Mouse (Mus musculus): ENCODE measurements around the gene Lingo4. TPM values are rescaled to one million over a fixed set of nuclear protein-coding genes. Genes with fewer than 3 reads are reported as not detected.

Lingo4 gene
- polyA plus RNA-seq, 1 experiment from 2014 or later, result not detected

- no peak for ATAC-seq (ENCODE audit: insufficient number of reproducible peaks, low FRiP score)
- peaks cover 61% of the 10 kb centered on the region for H3K27me3 ChIP-seq (replicated peaks)
- H3K27ac ChIP-seq (ENCODE audit: poor library complexity, severe bottlenecking), result no peak overlapping the region
- no peak overlapping the region for H3K4me2 ChIP-seq
- H3K9me3 ChIP-seq (replicated peaks), result no peaks in the 10 kb centered on the region
- no peak overlapping the region for H3K9ac ChIP-seq
- 21% methylated on average over 7 of the region's 7 CpGs for WGBS
- no peaks in the 10 kb centered on the region for H3K36me3 ChIP-seq
- no peak overlapping the region for H3K4me3 ChIP-seq
- peaks cover under 1% of the 10 kb centered on the region; the same call in 1 of the 2 replicates for H3K4me1 ChIP-seq (replicated peaks)
These were observed 6.2 kb downstream of the Lingo4 start for GRCm38 (mm10) chr3:94404366-94405054.

GRCm38 (mm10) chr3:94405561-94405960, 7.2 kb downstream of the Lingo4 start:
- Histone ChIP-seq H3K36me3 (no peaks in the 10 kb centered on the region), H3K9ac (no peak overlapping the region), H3K27me3 (replicated peaks) (peaks cover 50% of the 10 kb centered on the region), H3K9me3 (replicated peaks) (no peaks in the 10 kb centered on the region), H3K4me2 (no peak overlapping the region), H3K4me3 (no peak overlapping the region), H3K4me1 (replicated peaks) (no peaks in the 10 kb centered on the region), H3K27ac (ENCODE audit: poor library complexity, severe bottlenecking) (no peak overlapping the region)
- 60% methylated on average over 4 of the region's 4 CpGs for WGBS
- ATAC-seq (ENCODE audit: insufficient number of reproducible peaks, low FRiP score), result no peak

GRCm38 (mm10) chr3:94412530-94412929, 14.2 kb downstream of the Lingo4 start:
- H3K36me3 ChIP-seq, result no peaks in the 10 kb centered on the region
- H3K27me3 ChIP-seq (replicated peaks), result peaks cover 5% of the 10 kb centered on the region
- peak overlapping the region; percentile 54 for H3K4me3 ChIP-seq
- no peaks in the 10 kb centered on the region for H3K9me3 ChIP-seq (replicated peaks)
- H3K9ac ChIP-seq, result peak overlapping the region; percentile 5; the same call in 1 of the 2 replicates
- peaks cover 3% of the 10 kb centered on the region; the same call in 1 of the 2 replicates for H3K4me1 ChIP-seq (replicated peaks)
- 0 out of 2 replicates have a peak, but pooled peaks have one; percentile 13 for ATAC-seq (ENCODE audit: insufficient number of reproducible peaks, low FRiP score)
- H3K4me2 ChIP-seq, result peak overlapping the region; percentile 78
- WGBS, result 10% methylated on average over 25 of the region's 25 CpGs
- no peak overlapping the region for H3K27ac ChIP-seq (ENCODE audit: poor library complexity, severe bottlenecking)

DNA sequence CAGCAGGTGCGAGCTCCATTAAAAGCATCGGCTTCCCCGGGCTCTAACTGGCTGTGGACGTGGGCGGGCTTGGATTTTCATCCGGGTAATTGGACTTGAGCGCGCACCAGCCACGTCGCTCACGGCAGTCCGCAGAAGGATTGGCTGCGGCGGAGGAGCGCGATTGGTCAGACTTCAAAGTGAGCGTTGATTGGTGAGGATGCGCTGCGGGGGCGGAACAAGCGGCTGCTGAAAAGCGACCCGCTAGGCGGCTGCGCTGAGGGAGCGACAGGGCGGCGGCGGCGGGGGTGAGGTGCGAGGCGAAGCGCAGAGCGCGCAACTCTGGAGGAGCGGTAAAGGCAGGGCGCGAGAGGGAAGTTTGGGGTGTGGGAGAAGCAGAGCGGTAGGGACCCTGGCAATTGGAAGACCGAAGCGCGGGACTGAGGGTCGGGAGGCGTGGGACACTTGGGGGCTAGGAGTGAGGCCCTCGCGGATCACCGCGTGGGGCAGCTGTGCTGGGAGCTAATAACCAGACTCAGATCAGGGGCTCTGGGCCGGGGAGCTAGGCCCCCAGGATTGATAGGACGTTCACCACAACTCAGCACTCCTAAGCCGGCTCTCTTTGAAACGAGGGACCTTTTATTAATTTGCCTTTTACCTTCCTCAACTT, 14.8 kb downstream of the Lingo4 start, which contains the start of gene Tdrkh:
Gene Tdrkh, plus strand, starts transcription at position 243 of the 649 bp plus-strand sequence.
- 8% methylated on average over 52 of the region's 52 CpGs for WGBS
- peaks cover 3% of the 10 kb centered on the region; the same call in 1 of the 2 replicates for H3K4me1 ChIP-seq (replicated peaks)
- H3K27me3 ChIP-seq (replicated peaks), result peaks cover 5% of the 10 kb centered on the region
- H3K4me3 ChIP-seq, result peak within 1 kb of the TSS; percentile 54
- H3K9ac ChIP-seq, result peak within 1 kb of the TSS; percentile 22; the same call in 1 of the 2 replicates
- ATAC-seq (ENCODE audit: insufficient number of reproducible peaks, low FRiP score), result peak; percentile 98
- peak within 1 kb of the TSS; percentile 78 for H3K4me2 ChIP-seq
- H3K9me3 ChIP-seq (replicated peaks), result no peaks in the 10 kb centered on the region
- H3K36me3 ChIP-seq, result no peaks in the 10 kb centered on the region
- H3K27ac ChIP-seq (ENCODE audit: poor library complexity, severe bottlenecking), result no peak within 1 kb of the TSS

- no peak for ATAC-seq (ENCODE audit: insufficient number of reproducible peaks, low FRiP score)
These were observed 32.7 kb downstream of the Lingo4 start for GRCm38 (mm10) chr3:94430980-94431379.

GRCm38 (mm10) chr3:94434305-94434704, 36.0 kb downstream of the Lingo4 start:
- Histone ChIP-seq H3K4me1 (replicated peaks) (no peaks in the 10 kb centered on the region), H3K4me2 (no peak overlapping the region), H3K9me3 (replicated peaks) (no peaks in the 10 kb centered on the region), H3K27me3 (replicated peaks) (peaks cover 2% of the 10 kb centered on the region; the same call in 1 of the 2 replicates), H3K4me3 (no peak overlapping the region), H3K36me3 (no peaks in the 10 kb centered on the region), H3K27ac (ENCODE audit: poor library complexity, severe bottlenecking) (no peak overlapping the region), H3K9ac (no peak overlapping the region)
- no peak for ATAC-seq (ENCODE audit: insufficient number of reproducible peaks, low FRiP score)
- WGBS, result 84% methylated on average over 2 of the region's 2 CpGs

More at GRCm38 (mm10) chr3:94430980-94431379, 32.7 kb downstream of the Lingo4 start:
- Histone ChIP-seq H3K27ac (ENCODE audit: poor library complexity, severe bottlenecking) (no peak overlapping the region), H3K36me3 (no peaks in the 10 kb centered on the region), H3K27me3 (replicated peaks) (no peaks in the 10 kb centered on the region), H3K9ac (no peak overlapping the region), H3K4me2 (no peak overlapping the region), H3K9me3 (replicated peaks) (no peaks in the 10 kb centered on the region), H3K4me1 (replicated peaks) (no peaks in the 10 kb centered on the region), H3K4me3 (no peak overlapping the region)
- 54% methylated on average over 2 of the region's 2 CpGs for WGBS

DNA sequence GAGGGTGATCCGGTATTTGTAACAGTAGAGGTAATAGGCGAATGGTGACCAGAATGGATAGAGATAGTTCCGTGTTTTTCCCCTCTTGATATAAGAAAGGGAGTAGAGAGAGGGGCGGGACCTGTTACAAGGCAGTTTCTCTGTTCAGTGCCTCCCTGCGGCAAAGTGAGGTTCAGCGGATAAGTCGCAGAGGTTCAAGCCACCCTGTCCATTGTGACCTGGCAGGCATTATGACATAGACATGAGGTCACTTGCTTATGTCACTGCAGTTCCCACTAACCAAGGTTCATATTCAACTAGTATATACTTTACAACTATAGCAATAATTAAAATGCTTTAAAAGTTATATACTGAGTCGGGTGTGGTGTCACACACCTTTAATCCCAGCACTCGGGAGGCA, 38.1 kb downstream of the Lingo4 start:
- H3K36me3 ChIP-seq, result no peaks in the 10 kb centered on the region
- ATAC-seq (ENCODE audit: insufficient number of reproducible peaks, low FRiP score), result no peak
- 76% methylated on average over 9 of the region's 9 CpGs for WGBS

GRCm38 (mm10) chr3:94441182-94441581, 42.9 kb downstream of the Lingo4 start:
- Histone ChIP-seq H3K36me3 (peaks cover 16% of the 10 kb centered on the region), H3K4me2 (no peak overlapping the region), H3K27ac (ENCODE audit: poor library complexity, severe bottlenecking) (no peak overlapping the region), H3K9ac (no peak overlapping the region), H3K27me3 (replicated peaks) (peaks cover 12% of the 10 kb centered on the region), H3K9me3 (replicated peaks) (no peaks in the 10 kb centered on the region), H3K4me3 (no peak overlapping the region), H3K4me1 (replicated peaks) (peaks cover 7% of the 10 kb centered on the region)
- ATAC-seq (ENCODE audit: insufficient number of reproducible peaks, low FRiP score), result no peak
- 37% methylated on average over 3 of the region's 3 CpGs for whole genome bisulfite sequencing

More for the DNA sequence above, 38.1 kb downstream of the Lingo4 start:
- no peak overlapping the region for H3K27ac ChIP-seq (ENCODE audit: poor library complexity, severe bottlenecking)
- H3K9me3 ChIP-seq (replicated peaks), result no peaks in the 10 kb centered on the region
- H3K9ac ChIP-seq, result no peak overlapping the region
- no peak overlapping the region for H3K4me2 ChIP-seq
- H3K4me3 ChIP-seq, result no peak overlapping the region
- no peaks in the 10 kb centered on the region for H3K4me1 ChIP-seq (replicated peaks)
- peaks cover 12% of the 10 kb centered on the region for H3K27me3 ChIP-seq (replicated peaks)

GRCm38 (mm10) chr3:94442951-94443596, 44.8 kb downstream of the Lingo4 start, which contains the start of gene Mrpl9:
Gene Mrpl9, plus strand, starts transcription at chr3:94443318.
- Histone ChIP-seq H3K9me3 (replicated peaks) (no peaks in the 10 kb centered on the region), H3K4me2 (peak within 1 kb of the TSS; percentile 92), H3K27ac (ENCODE audit: poor library complexity, severe bottlenecking) (peak within 1 kb of the TSS; percentile 55), H3K4me1 (replicated peaks) (peaks cover 7% of the 10 kb centered on the region), H3K9ac (peak within 1 kb of the TSS; percentile 94), H3K27me3 (replicated peaks) (peaks cover 12% of the 10 kb centered on the region), H3K4me3 (peak within 1 kb of the TSS; percentile 85), H3K36me3 (peaks cover 35% of the 10 kb centered on the region)
- under 1% methylated on average over 39 of the region's 39 CpGs for WGBS
- ATAC-seq (ENCODE audit: insufficient number of reproducible peaks, low FRiP score), result peak; percentile 96

GRCm38 (mm10) chr3:94443597-94443964, 45.3 kb downstream of the Lingo4 start, which contains the start of gene Oaz3:
Gene Oaz3, minus strand, starts transcription at chr3:94443915.
- peaks cover 40% of the 10 kb centered on the region for H3K36me3 ChIP-seq
- WGBS, result 1% methylated on average over 24 of the region's 24 CpGs
- H3K4me2 ChIP-seq, result peak within 1 kb of the TSS; percentile 92
- ATAC-seq (ENCODE audit: insufficient number of reproducible peaks, low FRiP score), result peak; percentile 77
- H3K4me3 ChIP-seq, result peak within 1 kb of the TSS; percentile 85
- peaks cover 7% of the 10 kb centered on the region for H3K4me1 ChIP-seq (replicated peaks)
- H3K27me3 ChIP-seq (replicated peaks), result peaks cover 12% of the 10 kb centered on the region
- no peaks in the 10 kb centered on the region for H3K9me3 ChIP-seq (replicated peaks)
- H3K9ac ChIP-seq, result peak within 1 kb of the TSS; percentile 94
- peak within 1 kb of the TSS; percentile 55 for H3K27ac ChIP-seq (ENCODE audit: poor library complexity, severe bottlenecking)

DNA sequence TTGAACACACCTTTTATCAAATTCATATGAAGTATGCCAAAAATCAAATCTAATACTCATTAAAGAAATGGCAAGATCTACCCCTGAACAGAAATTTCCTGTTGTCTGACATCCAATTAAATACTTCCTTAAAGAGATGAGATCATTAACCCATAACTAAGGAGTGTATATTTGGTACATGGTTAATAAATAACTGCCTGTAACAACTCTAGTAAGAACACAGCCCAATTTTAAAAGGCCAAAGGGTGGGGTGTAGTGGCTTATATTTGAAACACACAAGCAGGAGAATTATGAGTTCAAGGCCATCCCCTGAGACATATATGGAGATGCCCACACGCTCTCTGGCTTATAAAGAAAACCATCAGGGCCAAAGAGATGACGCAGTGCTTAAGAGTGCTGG, 51.1 kb downstream of the Lingo4 start:
- ATAC-seq (ENCODE audit: insufficient number of reproducible peaks, low FRiP score), result no peak
- H3K36me3 ChIP-seq, result peaks cover 52% of the 10 kb centered on the region
- H3K4me2 ChIP-seq, result no peak overlapping the region
- 94% methylated on average over 2 of the region's 2 CpGs for WGBS
- H3K4me1 ChIP-seq (replicated peaks), result peaks cover 1% of the 10 kb centered on the region
- no peak overlapping the region for H3K27ac ChIP-seq (ENCODE audit: poor library complexity, severe bottlenecking)
- no peak overlapping the region for H3K4me3 ChIP-seq
- H3K9me3 ChIP-seq (replicated peaks), result no peaks in the 10 kb centered on the region
- H3K27me3 ChIP-seq (replicated peaks), result no peaks in the 10 kb centered on the region
- H3K9ac ChIP-seq, result no peak overlapping the region

Data from heart, embryonic 12.5 days (tissue).